In the genomic region with DNA sequence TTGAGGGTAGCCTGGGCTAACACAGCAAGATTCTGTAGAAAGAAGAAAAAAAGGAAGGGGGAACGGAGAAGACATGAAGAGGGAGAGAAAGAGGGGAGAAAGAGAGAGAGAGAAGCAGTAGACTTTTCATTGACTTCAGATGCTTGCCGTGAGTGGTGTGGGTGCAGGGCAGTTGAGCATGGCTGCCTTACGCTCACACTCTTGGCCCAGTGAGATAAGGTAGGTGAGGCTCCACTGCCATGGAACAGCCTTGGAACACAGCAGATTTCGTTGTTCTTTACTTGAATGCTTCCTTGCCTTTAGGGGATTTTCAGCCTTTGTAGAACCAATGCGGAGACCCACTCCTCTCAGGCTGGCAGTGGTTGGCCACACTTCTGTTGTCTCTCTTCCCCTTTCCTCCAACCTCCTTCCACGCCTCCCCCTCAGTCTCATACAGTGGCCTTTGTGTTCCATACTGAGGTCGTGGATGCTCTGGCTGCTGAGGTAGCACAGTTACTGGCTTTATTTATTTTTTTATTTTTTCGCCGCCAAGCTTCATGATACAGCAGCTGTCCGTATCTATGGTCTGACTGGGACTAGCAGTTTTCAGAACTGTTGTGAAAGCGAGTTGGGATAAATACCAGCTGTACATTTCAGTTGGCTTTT, we compare ENCODE assay signal across 15 mouse cellular contexts. TPM values are rescaled to one million over a fixed set of nuclear protein-coding genes. Genes with fewer than 3 reads are reported as not detected.
DNase-seq lines count a peak whose midpoint lies in the region; ATAC-seq and TF ChIP-seq lines count a peak whose summit lies in the region.
"Had no signal": no experiment of that assay in that cellular context is flagged by ENCODE, and none has a peak within 500 bp of the region (broad histone marks: within the 10 kb centered on the region; RNA-seq: fewer than 3 reads in every experiment).

No protein-coding gene starts in this region.

- intact Hi-C loops in heart, postnatal 14 days (cut with DNase I), result no loop called here

- peaks cover 30% of the 10 kb centered on the region for H3K4me1 ChIP-seq in lung, embryonic 16.5 days (replicated peaks; ENCODE audit: control insufficient read depth, insufficient read depth, low read length)
- peaks cover 57% of the 10 kb centered on the region for H3K4me1 ChIP-seq in liver, embryonic 15.5 days (replicated peaks)
- H3K4me1 ChIP-seq in stomach, postnatal 0 days (replicated peaks; ENCODE audit: control insufficient read depth, insufficient read depth), result no peaks in the 10 kb centered on the region

- DNase-seq in heart, postnatal 4 days, result peak; percentile 16
- no peak for DNase-seq in heart, postnatal 14 days
- no peak for DNase-seq in lung, adult 18-20 months
- DNase-seq in stomach, postnatal 0 days (ENCODE audit: low spot score), result peak; percentile 62
- no peak for DNase-seq in embryo, embryonic 10.5 days (ENCODE audit: low spot score)
- no peak for DNase-seq in right cerebral cortex, postnatal 10 days (ENCODE audit: low spot score in 2 of 2)
- DNase-seq: cerebellum, postnatal 36 days; kidney, adult 9 months; spleen, adult 18-20 months; thymus, postnatal 14 days had no signal

- peak; percentile 76 for ATAC-seq in lung, embryonic 16.5 days (ENCODE audit: low read depth)
- ATAC-seq in liver, embryonic 15.5 days (ENCODE audit: insufficient read depth), result peak; percentile 71
- ATAC-seq in stomach, postnatal 0 days (ENCODE audit: low FRiP score, low TSS enrichment), result peak; percentile 50

- no peak overlapping the region for H3K9ac ChIP-seq in lung, embryonic 16.5 days (ENCODE audit: low read length)
- peak overlapping the region; percentile 19; the same call in 1 of the 2 replicates for H3K9ac ChIP-seq in liver, embryonic 15.5 days
- H3K9ac ChIP-seq in stomach, postnatal 0 days (ENCODE audit: low read length), result no peak overlapping the region
- H3K9ac ChIP-seq: hindbrain, embryonic 13.5 days had no signal

- no peak for TF ChIP-seq CTCF in stomach, postnatal 0 days (IDR thresholded peaks at IDR 0.05; ENCODE audit: low read depth)

- 66% methylated on average over 11 of the region's 11 CpGs for WGBS in lung, embryonic 16.5 days
- 51% methylated on average over 11 of the region's 11 CpGs for WGBS in liver, embryonic 15.5 days (ENCODE audit: insufficient replicate concordance)
- 56% methylated on average over 11 of the region's 11 CpGs for WGBS in stomach, postnatal 0 days

- H3K9me3 ChIP-seq in lung, embryonic 16.5 days (ENCODE audit: control insufficient read depth, low read length), result no peaks in the 10 kb centered on the region
- no peaks in the 10 kb centered on the region for H3K9me3 ChIP-seq in liver, embryonic 15.5 days (replicated peaks)
- H3K9me3 ChIP-seq in stomach, postnatal 0 days (ENCODE audit: control insufficient read depth, low read length), result no peaks in the 10 kb centered on the region
- H3K9me3 ChIP-seq: heart, embryonic 10.5 days; hindbrain, embryonic 13.5 days had no signal

- no peak overlapping the region for H3K4me2 ChIP-seq in lung, embryonic 16.5 days (ENCODE audit: low read depth, low read length)
- peak overlapping the region; percentile 58 for H3K4me2 ChIP-seq in liver, embryonic 15.5 days
- H3K4me2 ChIP-seq in stomach, postnatal 0 days (replicated peaks; ENCODE audit: low read depth), result no peak overlapping the region
- H3K4me2 ChIP-seq: hindbrain, embryonic 13.5 days had no signal

- no peak overlapping the region for H3K4me3 ChIP-seq in lung, embryonic 16.5 days (ENCODE audit: low read length)
- H3K4me3 ChIP-seq in liver, embryonic 15.5 days (replicated peaks), result no peak overlapping the region; the same call in 1 of the 2 replicates
- no peak overlapping the region for H3K4me3 ChIP-seq in stomach, postnatal 0 days (ENCODE audit: low read depth, low read length)
- H3K4me3 ChIP-seq: heart, embryonic 10.5 days; hindbrain, embryonic 13.5 days; myocyte had no signal

- no peaks in the 10 kb centered on the region for H3K27me3 ChIP-seq in lung, embryonic 16.5 days (ENCODE audit: control insufficient read depth, insufficient read depth, low read depth, low read length)
- no peaks in the 10 kb centered on the region for H3K27me3 ChIP-seq in liver, embryonic 15.5 days
- H3K27me3 ChIP-seq in stomach, postnatal 0 days (ENCODE audit: control insufficient read depth, insufficient read depth, low read length), result no peaks in the 10 kb centered on the region
- H3K27me3 ChIP-seq: hindbrain, embryonic 13.5 days had no signal

- no peak overlapping the region; the same call in 1 of the 2 replicates for H3K27ac ChIP-seq in lung, embryonic 16.5 days (ENCODE audit: low read length)
- H3K27ac ChIP-seq in liver, embryonic 15.5 days (replicated peaks), result peak overlapping the region; percentile 67
- H3K27ac ChIP-seq in stomach, postnatal 0 days (replicated peaks), result peak overlapping the region; percentile 85
- H3K27ac ChIP-seq: heart, embryonic 10.5 days; hindbrain, embryonic 13.5 days had no signal

- H3K36me3 ChIP-seq in lung, embryonic 16.5 days (ENCODE audit: control insufficient read depth, insufficient read depth, low read length), result no peaks in the 10 kb centered on the region
- H3K36me3 ChIP-seq in liver, embryonic 15.5 days (replicated peaks), result peaks cover 42% of the 10 kb centered on the region
- H3K36me3 ChIP-seq in stomach, postnatal 0 days (ENCODE audit: control insufficient read depth, insufficient read depth, low read length), result no peaks in the 10 kb centered on the region

- TF ChIP-seq EP300 in stomach, postnatal 0 days (optimal IDR thresholded peaks at IDR 0.05), result no peak

RNA-seq across cellular contexts. Expression of a gene that starts 55.9 kb away (rescaled TPM):
- total RNA-seq in heart, postnatal 4 days (2021), result 10 to 100 TPM; 12.3 to 12.8 TPM
- 10 to 100 TPM; 17.6 to 18.6 TPM for total RNA-seq in heart, postnatal 14 days (2021)
- 40.4 and 45.0 TPM in 2 replicates for polyA plus RNA-seq in lung, embryonic 16.5 days (2015; fragmentation: Nextera tagmentation; extraction: Ambion mirVana)
- polyA plus RNA-seq in liver, embryonic 15.5 days (2015; fragmentation: Nextera tagmentation; extraction: Ambion mirVana), result 24.1 and 26.4 TPM in 2 replicates
- polyA plus RNA-seq in stomach, postnatal 0 days (2015; fragmentation: Nextera tagmentation; extraction: Ambion mirVana), result 36.9 and 40.7 TPM in 2 replicates

Comparison
In these comparisons a context has a peak if more than half of its experiments do, and no peak if none do; other contexts are left out.
1. DNase-seq: peak in heart, postnatal 4 days (single experiment) and stomach, postnatal 0 days (single experiment); none in heart, postnatal 14 days (0 of 2), lung, adult 18-20 months (0 of 2), embryo, embryonic 10.5 days (single experiment) and right cerebral cortex, postnatal 10 days (0 of 2).
2. Peak in every context shown above with its lines, with median percentiles within 50 percentile points of each other: ATAC-seq.